Mouse (Mus musculus) heart, embryonic 16.5 days (tissue): Measurements from ENCODE around the gene Tgm6. TPM values are rescaled to one million over a fixed set of nuclear protein-coding genes. Genes with fewer than 3 reads are reported as not detected.

Experiments used
- ATAC-seq: fragments of 200-750 bp; cut with Nextera tagmentation; replicated peaks from 2 replicates; pipeline ENCODE4 v1.8.0; 2017; ENCODE audit warnings: moderate number of reproducible peaks; ENCODE audit not compliant: insufficient read depth, low FRiP score; ENCODE audit errors: extremely low read depth
- H3K27ac ChIP-seq: fragments of 300-500 bp; sonication (generic); 2 replicates; pipeline ENCODE4 v1.5.1; 2014; ENCODE audit warnings: mild to moderate bottlenecking, low read length, control low read depth, moderate library complexity
- H3K27me3 ChIP-seq: fragments of 300-500 bp; sonication (generic); 2 replicates; pipeline ENCODE4 v1.6.1; 2014; ENCODE audit warnings: low read length, mixed read lengths; ENCODE audit not compliant: control insufficient read depth, insufficient read depth
- H3K36me3 ChIP-seq: fragments of 300-500 bp; sonication (generic); 2 replicates; pipeline ENCODE4 v1.6.1; 2014; ENCODE audit not compliant: control insufficient read depth, insufficient read depth
- H3K4me1 ChIP-seq: fragments of 300-500 bp; sonication (generic); 2 replicates; pipeline ENCODE4 v1.6.1; 2014; ENCODE audit warnings: low read length, mixed read lengths; ENCODE audit not compliant: control insufficient read depth, insufficient read depth
- H3K4me2 ChIP-seq: fragments of 300-500 bp; sonication (generic); 2 replicates; pipeline ENCODE4 v1.6.1; 2014; ENCODE audit warnings: low read depth, mild to moderate bottlenecking, control low read depth, low read length
- H3K4me3 ChIP-seq: fragments of 300-500 bp; sonication (generic); 2 replicates; pipeline ENCODE4 v1.5.1; 2014; ENCODE audit warnings: mild to moderate bottlenecking, control low read depth, low read length
- H3K9ac ChIP-seq: fragments of 300-500 bp; sonication (generic); 2 replicates; pipeline ENCODE4 v1.6.1; 2014; ENCODE audit warnings: low read length, control low read depth
- H3K9me3 ChIP-seq: fragments of 300-500 bp; sonication (generic); replicated peaks from 2 replicates; pipeline ENCODE4 v1.6.1; 2016; ENCODE audit warnings: low read length; ENCODE audit not compliant: control insufficient read depth
- WGBS: fragments of 180-500 bp; shearing (Covaris S2); extraction: QIAGEN DNeasy Blood & Tissue Kit; methylation state at CpG from one replicate; pipeline ENCODE4 v1.1.7; 2014; 5-methylcytosine and 5-hydroxymethylcytosine counted together
- polyA plus RNA-seq: library from polyadenylated mRNA; unstranded; fragments of >200 nt; fragmentation: Nextera tagmentation; extraction: Ambion mirVana; gene quantifications from 2 replicates; pipeline ENCODE4 v1.2.1, GENCODE M21; 2015

Tgm6 gene
- polyA plus RNA-seq, 1 experiment from 2014 or later, result not detected

- H3K27me3 ChIP-seq, result no peaks in the 10 kb centered on the region
- no peak for ATAC-seq
- no peak within 1 kb of the TSS for H3K4me2 ChIP-seq
- H3K9me3 ChIP-seq, result peaks cover 3% of the 10 kb centered on the region; the same call in 1 of the 2 replicates
- no peak within 1 kb of the TSS for H3K27ac ChIP-seq
- WGBS, result 93% methylated on average over 16 of the region's 16 CpGs
- no peaks in the 10 kb centered on the region for H3K4me1 ChIP-seq
- H3K4me3 ChIP-seq, result no peak within 1 kb of the TSS
- no peaks in the 10 kb centered on the region for H3K36me3 ChIP-seq
- no peak within 1 kb of the TSS for H3K9ac ChIP-seq
These were observed 82.7 kb downstream of the Tgm6 start, which contains the start of gene Tmc2 for GRCm38 (mm10) chr2:130194894-130195293. Gene Tmc2, plus strand, starts transcription at chr2:130195194.

- H3K27ac ChIP-seq, result no peak overlapping the region
- no peaks in the 10 kb centered on the region for H3K36me3 ChIP-seq
- ATAC-seq, result no peak
- no peaks in the 10 kb centered on the region for H3K27me3 ChIP-seq
- 75% methylated on average over 5 of the region's 5 CpGs for WGBS
- no peak overlapping the region for H3K4me2 ChIP-seq
- no peak overlapping the region for H3K4me3 ChIP-seq
- H3K9me3 ChIP-seq, result peaks cover 3% of the 10 kb centered on the region; the same call in 1 of the 2 replicates
- no peak overlapping the region for H3K9ac ChIP-seq
- H3K4me1 ChIP-seq, result no peaks in the 10 kb centered on the region
These were observed 88.7 kb downstream of the Tgm6 start for GRCm38 (mm10) chr2:130200961-130201360.

Other genes with a start within 250 kb of the Tgm6 start
- gene Tgm3, start 100.1 kb upstream of the Tgm6 start, polyA plus RNA-seq, result not detected in 2 replicates
- gene Snrpb, start 67.0 kb downstream of the Tgm6 start, polyA plus RNA-seq, result 444 and 445 TPM in 2 replicates
- gene Tmc2, start 82.8 kb downstream of the Tgm6 start, polyA plus RNA-seq, result not detected in 2 replicates
- 138 and 159 TPM in 2 replicates for gene Nop56, start 162.0 kb downstream of the Tgm6 start, polyA plus RNA-seq
- 346 and 357 TPM in 2 replicates for gene Idh3b, start 172.1 kb downstream of the Tgm6 start, polyA plus RNA-seq
- 0.30 and 0.43 TPM in 2 replicates for gene Ebf4, start 182.8 kb downstream of the Tgm6 start, polyA plus RNA-seq